Mouse (Mus musculus) C2C12 (cell line): ENCODE measurements around the gene Stn1.

ENCODE experiments used
- CTCF ChIP-seq: IDR thresholded peaks from one replicate; pipeline ENCODE4 v1.5.1; 2011; ENCODE audit not compliant: control insufficient read depth, insufficient read depth, insufficient read length
- FOSL1 ChIP-seq: IDR thresholded peaks from one replicate; pipeline ENCODE4 v1.8.0; 2011; ENCODE audit warnings: mild to moderate bottlenecking, low read length; ENCODE audit not compliant: poor library complexity, insufficient read depth, severe bottlenecking
- MAX ChIP-seq: IDR thresholded peaks from one replicate; pipeline ENCODE4 v1.6.1; 2011; ENCODE audit warnings: mild to moderate bottlenecking, control low read depth
- MYOD1 ChIP-seq: IDR thresholded peaks from one replicate; pipeline ENCODE4 v1.6.1; 2011; ENCODE audit warnings: low read depth; ENCODE audit not compliant: control insufficient read depth, insufficient read length
- USF1 ChIP-seq: IDR thresholded peaks from one replicate; pipeline ENCODE4 v1.6.1; 2011; ENCODE audit warnings: low read depth, mild to moderate bottlenecking, control low read depth, moderate library complexity

GRCm38 (mm10) chr19:47455001-47455755, 82.1 kb downstream of the Stn1 start:
- TF ChIP-seq CTCF (no peak), MYOD1 (no peak), USF1 (no peak), MAX (no peak), FOSL1 (no peak)
